ENCODE assay signal across 8 mouse cellular contexts in the genomic region with DNA sequence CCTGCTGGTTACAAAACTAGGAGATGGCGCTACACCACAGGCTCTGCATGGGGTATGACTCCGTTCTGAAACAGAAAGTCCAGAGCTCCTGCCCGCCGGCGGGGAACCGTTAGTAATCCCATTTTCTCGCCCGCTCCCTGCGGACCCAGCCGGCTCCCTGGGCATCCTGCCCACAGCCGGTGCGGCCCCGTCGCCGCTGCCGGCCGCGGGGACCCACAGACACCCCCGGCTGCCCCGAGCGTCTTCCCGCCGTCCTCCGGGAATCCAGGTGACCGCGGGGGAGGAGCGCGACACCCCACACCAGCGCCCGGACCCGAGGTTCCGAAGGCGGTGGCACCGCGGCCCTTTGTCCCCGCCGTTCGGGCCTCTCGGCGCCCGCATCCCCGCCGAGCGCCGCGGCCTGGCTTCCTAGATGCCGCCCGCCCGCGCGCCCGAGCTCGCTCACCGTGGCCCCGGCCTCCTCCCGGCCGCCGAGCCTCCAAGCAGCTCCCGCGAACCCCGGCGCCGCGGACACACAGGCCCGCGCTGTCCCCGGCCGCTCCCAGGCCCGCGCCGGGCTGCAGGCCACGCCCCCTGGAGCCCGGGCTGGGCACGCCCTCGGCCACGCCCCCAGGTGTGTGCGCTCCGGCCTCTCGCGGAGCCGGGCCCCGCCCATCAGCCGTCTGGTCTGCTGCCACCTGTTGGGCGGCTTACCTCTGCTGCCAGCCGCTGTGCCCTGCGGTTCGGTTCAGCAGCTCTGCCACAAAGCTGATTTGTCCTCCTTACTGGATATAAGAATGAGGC. TPM values are rescaled to one million over a fixed set of nuclear protein-coding genes. Genes with fewer than 3 reads are reported as not detected.
DNase-seq lines count a peak whose midpoint lies in the region; ATAC-seq and TF ChIP-seq lines count a peak whose summit lies in the region.

Twsg1 (minus strand) TSS at position 605 of the 783 bp plus-strand sequence.

- H3K36me3 ChIP-seq in ES-Bruce4 (ENCODE audit: control insufficient read depth, insufficient read depth, low read length, poor library complexity, severe bottlenecking): peaks cover 8% of the 10 kb centered on the region
- peaks cover 23% of the 10 kb centered on the region; the same call in 1 of the 2 replicates for H3K36me3 ChIP-seq in forebrain, embryonic 14.5 days (ENCODE audit: control insufficient read depth, insufficient read depth, low read length)
- H3K36me3 ChIP-seq in neural tube, embryonic 15.5 days: peaks cover 27% of the 10 kb centered on the region

- peak; percentile 71 for TF ChIP-seq CTCF in ES-Bruce4 (IDR thresholded peaks at IDR 0.05; ENCODE audit: low read depth, low read length)

- intact Hi-C loops in heart, postnatal 14 days (cut with DNase I): loop anchor here (2.0 to 10.0 kb wide), 3 partner anchors 80 to 156 kb away; partner anchors contain the start of gene Ankrd12

- peak; percentile 22 for TF ChIP-seq POLR2A in ES-Bruce4 (IDR thresholded peaks at IDR 0.05; ENCODE audit: insufficient read depth, low read length)

- H3K9ac ChIP-seq in ES-Bruce4 (ENCODE audit: low read depth, poor library complexity, severe bottlenecking): peak within 1 kb of the TSS; percentile 97
- peak within 1 kb of the TSS; percentile 97 for H3K9ac ChIP-seq in forebrain, embryonic 14.5 days (ENCODE audit: low read length)
- H3K9ac ChIP-seq in neural tube, embryonic 15.5 days (replicated peaks): peak within 1 kb of the TSS; percentile 80

- peak within 1 kb of the TSS; percentile 60 for H3K4me2 ChIP-seq in forebrain, embryonic 14.5 days (ENCODE audit: low read length)
- peak within 1 kb of the TSS; percentile 72 for H3K4me2 ChIP-seq in neural tube, embryonic 15.5 days

- no peaks in the 10 kb centered on the region for H3K9me3 ChIP-seq in ES-Bruce4 (replicated peaks; ENCODE audit: control insufficient read depth, insufficient read depth, low read length, poor library complexity, severe bottlenecking)
- H3K9me3 ChIP-seq in forebrain, embryonic 14.5 days (replicated peaks; ENCODE audit: control insufficient read depth, low read length): no peaks in the 10 kb centered on the region
- no peaks in the 10 kb centered on the region for H3K9me3 ChIP-seq in neural tube, embryonic 15.5 days (replicated peaks)

- DNase-seq in forebrain, embryonic 14.5 days (ENCODE audit: low spot score): peak; percentile 91
- DNase-seq in heart, postnatal 14 days: peak; percentile 98
- DNase-seq in layer of hippocampus, adult 11-12 months (ENCODE audit: low spot score): peak; percentile 90
- peak; percentile 93 to 95 for DNase-seq in lung, adult 18-20 months
- DNase-seq in testis, postnatal 14 days (ENCODE audit: low spot score): peak; percentile 93

- peak; percentile 83 for ATAC-seq in cerebellum, adult (ENCODE audit: insufficient number of reproducible peaks, low FRiP score, low TSS enrichment)
- peak; percentile 98 for ATAC-seq in forebrain, embryonic 14.5 days
- peak; percentile 97 for ATAC-seq in neural tube, embryonic 15.5 days (ENCODE audit: low FRiP score)

- no peaks in the 10 kb centered on the region for H3K27me3 ChIP-seq in ES-Bruce4 (ENCODE audit: control insufficient read depth, insufficient read depth, low read length, poor library complexity, severe bottlenecking)
- no peaks in the 10 kb centered on the region for H3K27me3 ChIP-seq in forebrain, embryonic 14.5 days (replicated peaks; ENCODE audit: control insufficient read depth, insufficient read depth, low read length)
- H3K27me3 ChIP-seq in neural tube, embryonic 15.5 days (replicated peaks): no peaks in the 10 kb centered on the region

- H3K27ac ChIP-seq in ES-Bruce4 (ENCODE audit: insufficient read depth, low read length): no peak within 1 kb of the TSS
- peak within 1 kb of the TSS; percentile 88 for H3K27ac ChIP-seq in forebrain, embryonic 14.5 days (ENCODE audit: low read depth, low read length)
- peak within 1 kb of the TSS; percentile 83 for H3K27ac ChIP-seq in neural tube, embryonic 15.5 days (replicated peaks)

- TF ChIP-seq EP300 in ES-Bruce4 (IDR thresholded peaks at IDR 0.05; ENCODE audit: insufficient read depth, low read depth, low read length): no peak

- peak within 1 kb of the TSS; percentile 80 for H3K4me3 ChIP-seq in ES-Bruce4 (ENCODE audit: low read depth, low read length)
- peak within 1 kb of the TSS; percentile 93 for H3K4me3 ChIP-seq in forebrain, embryonic 14.5 days (ENCODE audit: low read depth, low read length)
- H3K4me3 ChIP-seq in neural tube, embryonic 15.5 days (replicated peaks): peak within 1 kb of the TSS; percentile 73

- WGBS in forebrain, embryonic 14.5 days: under 1% methylated on average over 56 of the region's 87 CpGs
- under 1% methylated on average over 87 of the region's 87 CpGs for WGBS in neural tube, embryonic 15.5 days

- H3K4me1 ChIP-seq in ES-Bruce4 (ENCODE audit: control insufficient read depth, insufficient read depth, low read length): no peaks in the 10 kb centered on the region
- peaks cover 2% of the 10 kb centered on the region; the same call in 1 of the 2 replicates for H3K4me1 ChIP-seq in forebrain, embryonic 14.5 days (ENCODE audit: control insufficient read depth, insufficient read depth, low read length)
- peaks cover 14% of the 10 kb centered on the region for H3K4me1 ChIP-seq in neural tube, embryonic 15.5 days

RNA-seq across cellular contexts. Expression of gene Twsg1, which starts in this region (rescaled TPM):
- polyA plus RNA-seq in ES-Bruce4 (2011; ENCODE audit: insufficient read depth, insufficient read length, low read depth, missing spikeins): 65.9 and 75.3 TPM in 2 replicates
- 81.4 and 83.1 TPM in 2 replicates for polyA plus RNA-seq in forebrain, embryonic 14.5 days (2014; fragmentation: Nextera tagmentation; extraction: Ambion mirVana)
- 10 to 100 TPM; 68.2 to 69.8 TPM for total RNA-seq in heart, postnatal 14 days (2021)
- polyA plus RNA-seq in neural tube, embryonic 15.5 days (2015; fragmentation: Nextera tagmentation; extraction: Ambion mirVana): 47.0 and 59.9 TPM in 2 replicates
